Mouse (Mus musculus) cerebellum, adult 2 months (tissue): ENCODE results near the gene Calhm3.

ENCODE experiments used
- CTCF ChIP-seq: fragments of 200-500 bp; IDR thresholded peaks from 2 replicates; pipeline ENCODE4 v1.5.1; 2011; ENCODE audit warnings: low read depth, mild to moderate bottlenecking, control low read depth, low read length, moderate library complexity, borderline replicate concordance; ENCODE audit not compliant: insufficient read depth
- POLR2A ChIP-seq: fragments of 200-500 bp; IDR thresholded peaks from 2 replicates; pipeline ENCODE4 v1.6.1; 2011; ENCODE audit warnings: low read length, control low read depth, borderline replicate concordance; ENCODE audit not compliant: insufficient read depth

GRCm38 (mm10) chr19:47137771-47138421, 19.7 kb downstream of the Calhm3 start, which contains the start of gene Calhm2:
- TF ChIP-seq CTCF (no peak), POLR2A (no peak)
